Mouse (Mus musculus) kidney, embryonic 14.5 days (tissue): ENCODE results near the gene Inf2. TPM values are rescaled to one million over a fixed set of nuclear protein-coding genes. Genes with fewer than 3 reads are reported as not detected.

Experiments used
- ATAC-seq: fragments of 200-750 bp; cut with Nextera tagmentation; 2 replicates; pipeline ENCODE4 v1.8.0; 2017; ENCODE audit warnings: moderate number of reproducible peaks, mild to moderate bottlenecking, moderate TSS enrichment, moderate library complexity; ENCODE audit not compliant: low FRiP score, low TSS enrichment
- H3K27ac ChIP-seq: fragments of 300-500 bp; sonication (generic); 2 replicates; pipeline ENCODE4 v1.5.1; 2014; ENCODE audit warnings: low read depth, mild to moderate bottlenecking, low read length, moderate library complexity, mixed read lengths
- H3K27me3 ChIP-seq: fragments of 300-500 bp; sonication (generic); 2 replicates; pipeline ENCODE4 v1.6.1; 2014; ENCODE audit warnings: mild to moderate bottlenecking, low read length; ENCODE audit not compliant: control insufficient read depth, insufficient read depth
- H3K36me3 ChIP-seq: fragments of 300-500 bp; sonication (generic); 2 replicates; pipeline ENCODE4 v1.6.1; 2014; ENCODE audit warnings: low read length, mixed read lengths; ENCODE audit not compliant: control insufficient read depth, insufficient read depth
- H3K4me1 ChIP-seq: fragments of 300-500 bp; sonication (generic); 2 replicates; pipeline ENCODE4 v1.6.1; 2014; ENCODE audit warnings: low read length, mixed read lengths; ENCODE audit not compliant: control insufficient read depth, insufficient read depth
- H3K4me2 ChIP-seq: fragments of 300-500 bp; sonication (generic); replicated peaks from 2 replicates; pipeline ENCODE4 v1.6.1; 2014; ENCODE audit warnings: low read depth, mild to moderate bottlenecking, low read length
- H3K4me3 ChIP-seq: fragments of 300-500 bp; sonication (generic); 2 replicates; pipeline ENCODE4 v1.5.1; 2014; ENCODE audit warnings: mild to moderate bottlenecking, low read length
- H3K9ac ChIP-seq: fragments of 300-500 bp; sonication (generic); 2 replicates; pipeline ENCODE4 v1.6.1; 2014; ENCODE audit warnings: low read depth, mild to moderate bottlenecking, low read length, moderate library complexity
- H3K9me3 ChIP-seq: fragments of 300-500 bp; sonication (generic); 2 replicates; pipeline ENCODE4 v1.6.1; 2016; ENCODE audit warnings: low read length; ENCODE audit not compliant: control insufficient read depth
- WGBS: fragments of 180-500 bp; shearing (Covaris S2); extraction: QIAGEN DNeasy Blood & Tissue Kit; methylation state at CpG from one replicate; pipeline ENCODE4 v1.1.7; 2014; 5-methylcytosine and 5-hydroxymethylcytosine counted together
- polyA plus RNA-seq: library from polyadenylated mRNA; unstranded; fragments of >200 nt; fragmentation: Nextera tagmentation; extraction: Ambion mirVana; gene quantifications from 2 replicates; pipeline ENCODE4 v1.2.1, GENCODE M21; 2014

Gene Inf2
- polyA plus RNA-seq, 1 experiment from 2014 or later = 5.8 TPM

GRCm38 (mm10) chr12:112578296-112579090 lies 10.1 kb upstream of the Inf2 start:
- H3K4me3 ChIP-seq = no peak overlapping the region
- no peak overlapping the region for H3K9ac ChIP-seq
- no peak for ATAC-seq
- peaks cover 28% of the 10 kb centered on the region for H3K4me1 ChIP-seq
- WGBS = 72% methylated on average over 6 of the region's 6 CpGs
- no peak overlapping the region for H3K27ac ChIP-seq
- H3K4me2 ChIP-seq = no peak overlapping the region
- H3K27me3 ChIP-seq = no peaks in the 10 kb centered on the region
- H3K9me3 ChIP-seq = no peaks in the 10 kb centered on the region
- no peaks in the 10 kb centered on the region for H3K36me3 ChIP-seq

GRCm38 (mm10) chr12:112579430-112579829 lies 9.2 kb upstream of the Inf2 start:
- Histone ChIP-seq H3K4me3 (no peak overlapping the region), H3K9me3 (no peaks in the 10 kb centered on the region), H3K4me2 (no peak overlapping the region), H3K27ac (no peak overlapping the region), H3K4me1 (peaks cover 28% of the 10 kb centered on the region), H3K27me3 (no peaks in the 10 kb centered on the region), H3K36me3 (no peaks in the 10 kb centered on the region), H3K9ac (no peak overlapping the region)
- ATAC-seq = no peak
- 47% methylated on average over 5 of the region's 5 CpGs for WGBS

- no peak overlapping the region for H3K9ac ChIP-seq
- no peaks in the 10 kb centered on the region for H3K36me3 ChIP-seq
- no peaks in the 10 kb centered on the region for H3K9me3 ChIP-seq
- H3K27me3 ChIP-seq = no peaks in the 10 kb centered on the region
- H3K27ac ChIP-seq = no peak overlapping the region
- peaks cover 28% of the 10 kb centered on the region for H3K4me1 ChIP-seq
- H3K4me2 ChIP-seq = no peak overlapping the region
- H3K4me3 ChIP-seq = no peak overlapping the region
- 79% methylated on average over 8 of the region's 8 CpGs for WGBS
- ATAC-seq = no peak
Observed at GRCm38 (mm10) chr12:112579926-112580325, 8.7 kb upstream of the Inf2 start.

- Histone ChIP-seq H3K4me1 (peaks cover 21% of the 10 kb centered on the region), H3K4me2 (no peak overlapping the region), H3K27me3 (no peaks in the 10 kb centered on the region), H3K36me3 (no peaks in the 10 kb centered on the region), H3K9ac (no peak overlapping the region), H3K9me3 (no peaks in the 10 kb centered on the region), H3K4me3 (no peak overlapping the region), H3K27ac (no peak overlapping the region)
- 90% methylated on average over 3 of the region's 3 CpGs for WGBS
- no peak for ATAC-seq
Observed at GRCm38 (mm10) chr12:112581113-112581512, 7.5 kb upstream of the Inf2 start.

GRCm38 (mm10) chr12:112584954-112585353 lies 3.6 kb upstream of the Inf2 start:
- whole genome bisulfite sequencing = 47% methylated on average over 7 of the region's 7 CpGs
- H3K4me1 ChIP-seq = peaks cover 10% of the 10 kb centered on the region
- H3K4me3 ChIP-seq = no peak overlapping the region
- no peaks in the 10 kb centered on the region for H3K36me3 ChIP-seq
- no peak overlapping the region for H3K4me2 ChIP-seq
- H3K27ac ChIP-seq = no peak overlapping the region
- peaks cover 4% of the 10 kb centered on the region; the same call in 1 of the 2 replicates for H3K27me3 ChIP-seq
- ATAC-seq = no peak
- H3K9ac ChIP-seq = no peak overlapping the region
- H3K9me3 ChIP-seq = no peaks in the 10 kb centered on the region

GRCm38 (mm10) chr12:112585924-112586538 lies 2.6 kb upstream of the Inf2 start:
- WGBS = 85% methylated on average over 7 of the region's 7 CpGs
- no peaks in the 10 kb centered on the region for H3K36me3 ChIP-seq
- H3K4me1 ChIP-seq = peaks cover 10% of the 10 kb centered on the region
- no peak overlapping the region for H3K9ac ChIP-seq
- no peak for ATAC-seq
- peaks cover 4% of the 10 kb centered on the region; the same call in 1 of the 2 replicates for H3K27me3 ChIP-seq
- H3K27ac ChIP-seq = no peak overlapping the region
- no peaks in the 10 kb centered on the region for H3K9me3 ChIP-seq
- H3K4me2 ChIP-seq = no peak overlapping the region
- no peak overlapping the region for H3K4me3 ChIP-seq

GRCm38 (mm10) chr12:112587125-112588124 lies 1.2 kb upstream of the Inf2 start:
- H3K4me1 ChIP-seq = peaks cover 10% of the 10 kb centered on the region
- no peak overlapping the region for H3K4me3 ChIP-seq
- H3K27me3 ChIP-seq = peaks cover 4% of the 10 kb centered on the region; the same call in 1 of the 2 replicates
- H3K9ac ChIP-seq = no peak overlapping the region
- H3K4me2 ChIP-seq = no peak overlapping the region; the same call in 1 of the 2 replicates
- 64% methylated on average over 14 of the region's 14 CpGs for WGBS
- no peaks in the 10 kb centered on the region for H3K36me3 ChIP-seq
- H3K27ac ChIP-seq = no peak overlapping the region
- ATAC-seq = no peak
- no peaks in the 10 kb centered on the region for H3K9me3 ChIP-seq

GRCm38 (mm10) chr12:112589491-112590191 lies 1.1 kb downstream of the Inf2 start:
- H3K27ac ChIP-seq = no peak overlapping the region
- H3K4me3 ChIP-seq = peak overlapping the region; percentile 58
- H3K9ac ChIP-seq = peak overlapping the region; percentile 70; the same call in 1 of the 2 replicates
- H3K9me3 ChIP-seq = no peaks in the 10 kb centered on the region
- no peaks in the 10 kb centered on the region for H3K36me3 ChIP-seq
- WGBS = 52% methylated on average over 8 of the region's 8 CpGs
- H3K27me3 ChIP-seq = peaks cover 4% of the 10 kb centered on the region
- peaks cover 20% of the 10 kb centered on the region for H3K4me1 ChIP-seq
- no peak for ATAC-seq
- H3K4me2 ChIP-seq = peak overlapping the region; percentile 95
